Mouse (Mus musculus) stomach, embryonic 15.5 days (tissue): ENCODE measurements at regions not wholly inside any gene's neighbourhood (a gene's known extent, or its start where the extent isn't known, plus 50 kb on each side); places are given as distances from the start of the nearest gene placed in this dataset.
"Not testable (repeated sequence)": the region's sequence is repeated elsewhere in the genome, so short reads cannot be mapped to it uniquely, and the experiment has no call there.

ENCODE experiments used
- ATAC-seq: fragments of 200-750 bp; cut with Nextera tagmentation; 2 replicates; pipeline ENCODE4 v1.8.0; 2017; ENCODE audit warnings: low read depth, moderate number of reproducible peaks, moderate TSS enrichment; ENCODE audit not compliant: insufficient read depth, low FRiP score
- H3K27ac ChIP-seq: fragments of 300-500 bp; sonication (generic); 2 replicates; pipeline ENCODE4 v1.5.1; 2015; ENCODE audit warnings: mild to moderate bottlenecking, inconsistent platforms
- H3K27me3 ChIP-seq: fragments of 300-500 bp; sonication (generic); replicated peaks from 2 replicates; pipeline ENCODE4 v1.6.1; 2015; ENCODE audit warnings: inconsistent platforms
- H3K36me3 ChIP-seq: fragments of 300-500 bp; sonication (generic); 2 replicates; pipeline ENCODE4 v1.6.1; 2015; ENCODE audit warnings: inconsistent platforms
- H3K4me1 ChIP-seq: fragments of 300-500 bp; sonication (generic); 2 replicates; pipeline ENCODE4 v1.6.1; 2015; ENCODE audit warnings: inconsistent platforms
- H3K4me2 ChIP-seq: fragments of 300-500 bp; sonication (generic); 2 replicates; pipeline ENCODE4 v1.6.1; 2015; ENCODE audit warnings: mild to moderate bottlenecking, inconsistent platforms
- H3K4me3 ChIP-seq: fragments of 300-500 bp; sonication (generic); replicated peaks from 2 replicates; pipeline ENCODE4 v1.5.1; 2015; ENCODE audit warnings: inconsistent platforms
- H3K9ac ChIP-seq: fragments of 300-500 bp; sonication (generic); 2 replicates; pipeline ENCODE4 v1.6.1; 2015; ENCODE audit warnings: inconsistent platforms
- H3K9me3 ChIP-seq: fragments of 300-500 bp; sonication (generic); 2 replicates; pipeline ENCODE4 v1.6.1; 2016; ENCODE audit warnings: inconsistent platforms
- WGBS: fragments of 180-500 bp; shearing (Covaris S2); methylation state at CpG from one replicate; pipeline ENCODE4 v1.1.7; 2015; 5-methylcytosine and 5-hydroxymethylcytosine counted together

DNA sequence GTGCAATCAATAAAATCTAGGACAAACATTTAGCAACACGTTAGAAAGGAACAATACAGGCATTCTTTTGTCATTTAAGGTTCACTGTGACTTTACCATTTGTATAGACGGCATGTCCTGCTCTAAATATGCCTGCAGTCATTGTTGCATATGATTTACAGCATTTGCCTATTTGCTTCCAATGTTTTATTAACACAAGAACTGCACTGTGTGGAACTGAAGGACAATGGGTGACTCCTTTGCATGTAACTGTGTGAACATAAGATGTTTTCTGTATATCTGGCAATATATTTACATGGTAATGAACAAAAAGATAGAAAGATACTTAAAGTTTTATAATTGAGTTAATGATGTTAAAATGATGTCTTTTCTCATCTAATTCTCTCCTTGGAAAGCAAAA, 57.1 kb downstream of the Pou4f1 start:
- H3K27ac ChIP-seq, result no peak overlapping the region
- no peaks in the 10 kb centered on the region for H3K36me3 ChIP-seq
- no peaks in the 10 kb centered on the region for H3K4me1 ChIP-seq
- H3K27me3 ChIP-seq, result no peaks in the 10 kb centered on the region
- H3K4me3 ChIP-seq, result no peak overlapping the region
- no peak overlapping the region for H3K9ac ChIP-seq
- WGBS, result 24% methylated on average over 2 of the region's 2 CpGs
- H3K9me3 ChIP-seq, result no peaks in the 10 kb centered on the region
- ATAC-seq, result no peak
- no peak overlapping the region for H3K4me2 ChIP-seq

DNA sequence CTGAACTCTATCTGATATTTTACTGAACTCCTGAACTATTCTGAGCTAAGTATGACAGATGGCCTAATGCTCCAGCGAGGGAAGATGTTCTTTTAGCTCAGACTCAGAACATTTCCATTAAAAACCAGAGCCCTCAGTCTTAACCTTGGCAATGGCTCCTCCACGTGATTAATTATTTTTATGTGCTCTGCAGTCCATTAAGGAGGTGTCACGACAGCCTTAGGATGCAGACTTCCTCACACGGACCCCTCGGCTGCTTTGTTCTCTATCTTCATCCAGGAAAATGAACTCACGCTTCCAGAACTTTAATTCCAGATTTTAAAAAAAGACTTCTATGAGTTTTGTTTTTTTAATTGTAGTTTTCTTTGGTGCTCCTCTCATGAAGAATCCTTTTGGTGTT, 57.5 kb downstream of the Pou4f1 start:
- 26% methylated on average over 6 of the region's 6 CpGs for WGBS
- no peak for ATAC-seq
- Histone ChIP-seq H3K4me3 (no peak overlapping the region), H3K4me2 (no peak overlapping the region), H3K4me1 (no peaks in the 10 kb centered on the region), H3K27me3 (no peaks in the 10 kb centered on the region), H3K27ac (no peak overlapping the region), H3K9me3 (no peaks in the 10 kb centered on the region), H3K36me3 (no peaks in the 10 kb centered on the region), H3K9ac (no peak overlapping the region)

DNA sequence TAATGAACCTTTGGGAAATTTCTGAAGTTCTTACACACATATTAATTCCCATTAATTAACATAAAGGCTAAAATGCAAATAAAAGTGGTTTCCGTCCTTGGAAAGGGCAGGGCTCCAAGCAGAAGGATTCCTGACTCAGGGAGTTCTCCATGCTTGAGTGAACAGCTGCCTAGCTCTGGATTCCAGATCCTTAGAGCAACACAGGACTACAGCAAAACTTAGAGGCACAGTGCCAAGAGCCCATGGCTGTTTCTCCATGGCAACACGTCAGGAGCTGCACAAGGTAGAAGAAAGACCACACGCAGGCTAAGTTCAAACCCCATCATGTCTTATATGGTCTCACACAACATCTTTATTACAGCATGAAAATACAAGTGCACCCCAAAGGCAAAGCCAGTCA, 61.7 kb downstream of the Pou4f1 start:
- WGBS, result 75% methylated on average over 3 of the region's 3 CpGs
- no peak overlapping the region for H3K4me3 ChIP-seq
- H3K9ac ChIP-seq, result no peak overlapping the region
- no peaks in the 10 kb centered on the region for H3K4me1 ChIP-seq
- H3K36me3 ChIP-seq, result no peaks in the 10 kb centered on the region
- no peak for ATAC-seq
- H3K9me3 ChIP-seq, result no peaks in the 10 kb centered on the region
- no peaks in the 10 kb centered on the region for H3K27me3 ChIP-seq
- no peak overlapping the region for H3K27ac ChIP-seq
- no peak overlapping the region for H3K4me2 ChIP-seq

DNA sequence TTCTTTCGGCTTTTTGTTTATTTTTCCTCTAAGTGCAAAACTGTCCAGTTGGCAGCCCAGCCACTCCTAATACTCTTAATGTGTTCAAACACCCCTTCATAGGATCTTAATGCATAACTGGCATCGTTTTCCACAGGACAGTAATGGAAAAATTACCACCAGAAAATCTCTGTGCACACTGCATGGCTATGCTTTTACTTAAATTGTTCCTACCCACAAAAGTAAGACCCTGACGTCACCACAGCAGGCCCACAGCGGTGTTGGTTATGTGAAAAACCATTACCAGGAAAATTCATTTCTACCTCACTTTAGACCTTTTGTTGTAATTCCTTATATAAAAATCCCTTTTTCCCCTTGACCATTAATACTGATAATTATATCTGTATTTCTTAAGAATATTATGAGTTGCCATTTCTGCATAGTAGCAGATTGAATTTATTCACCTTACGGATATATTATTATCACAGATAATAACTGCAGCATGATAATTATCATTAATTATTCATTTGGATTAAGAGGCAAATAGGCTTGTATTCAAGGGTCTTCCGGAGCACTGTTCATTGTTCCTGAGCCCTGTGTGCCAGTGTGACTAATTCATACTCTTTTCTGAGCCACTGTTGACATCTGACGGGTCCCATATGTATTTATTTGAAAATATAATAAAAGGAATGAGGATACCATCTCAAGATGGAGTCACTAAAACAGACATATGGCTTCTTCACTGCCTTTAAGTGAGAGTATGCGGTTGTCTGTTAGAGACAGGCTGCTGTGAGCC, 78.3 kb downstream of the Pou4f1 start:
- ATAC-seq, result no peak

DNA sequence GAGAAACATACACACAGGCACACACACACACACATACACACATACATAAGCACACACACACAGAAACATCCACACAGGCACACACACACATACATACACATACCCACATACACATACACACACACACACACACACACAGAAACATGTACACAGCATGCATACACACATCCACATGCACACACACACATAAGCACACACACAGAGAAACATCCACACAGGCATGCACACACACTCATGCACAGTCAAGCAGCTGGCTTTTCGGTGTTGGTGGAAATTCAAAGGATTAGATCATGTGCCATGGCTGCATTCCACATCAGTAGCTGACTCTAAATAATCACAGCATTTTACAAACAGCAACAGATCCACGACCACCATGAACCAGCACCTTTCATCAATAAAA, 78.9 kb downstream of the Pou4f1 start:
- no peak for ATAC-seq
- H3K9ac ChIP-seq, result no peak overlapping the region
- H3K27me3 ChIP-seq, result no peaks in the 10 kb centered on the region
- no peak overlapping the region for H3K4me2 ChIP-seq
- no peaks in the 10 kb centered on the region for H3K36me3 ChIP-seq
- no peaks in the 10 kb centered on the region for H3K9me3 ChIP-seq
- no peak overlapping the region for H3K27ac ChIP-seq
- no peak overlapping the region for H3K4me3 ChIP-seq
- WGBS, result 58% methylated on average over 2 of the region's 2 CpGs
- no peaks in the 10 kb centered on the region for H3K4me1 ChIP-seq

More for the DNA sequence above, 78.3 kb downstream of the Pou4f1 start:
- H3K9me3 ChIP-seq, result no peaks in the 10 kb centered on the region
- no peaks in the 10 kb centered on the region for H3K4me1 ChIP-seq
- WGBS, result 80% methylated on average over 8 of the region's 8 CpGs
- H3K27ac ChIP-seq, result no peak overlapping the region
- no peaks in the 10 kb centered on the region for H3K27me3 ChIP-seq
- H3K4me2 ChIP-seq, result no peak overlapping the region
- H3K36me3 ChIP-seq, result no peaks in the 10 kb centered on the region
- H3K4me3 ChIP-seq, result no peak overlapping the region
- H3K9ac ChIP-seq, result no peak overlapping the region

DNA sequence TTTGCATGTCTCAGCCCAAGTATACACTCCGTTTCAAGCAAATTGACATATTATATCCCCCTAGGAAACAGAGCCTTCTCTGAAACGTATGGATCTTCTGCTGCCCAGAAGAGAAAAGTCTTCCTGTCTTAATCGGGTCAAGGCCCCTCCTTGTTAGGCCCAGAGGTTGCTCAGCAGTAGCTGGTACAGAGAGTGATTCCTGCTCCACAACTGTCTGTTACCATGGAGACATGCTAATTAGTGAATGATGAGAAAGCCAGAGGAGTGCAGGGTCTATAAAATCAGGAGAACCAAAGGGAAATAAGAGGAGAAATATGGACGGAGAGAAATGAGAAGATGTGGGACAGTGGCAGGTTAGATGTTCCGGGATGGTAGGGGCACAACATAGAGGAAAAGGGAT, 86.8 kb downstream of the Pou4f1 start:
- no peak for ATAC-seq

DNA sequence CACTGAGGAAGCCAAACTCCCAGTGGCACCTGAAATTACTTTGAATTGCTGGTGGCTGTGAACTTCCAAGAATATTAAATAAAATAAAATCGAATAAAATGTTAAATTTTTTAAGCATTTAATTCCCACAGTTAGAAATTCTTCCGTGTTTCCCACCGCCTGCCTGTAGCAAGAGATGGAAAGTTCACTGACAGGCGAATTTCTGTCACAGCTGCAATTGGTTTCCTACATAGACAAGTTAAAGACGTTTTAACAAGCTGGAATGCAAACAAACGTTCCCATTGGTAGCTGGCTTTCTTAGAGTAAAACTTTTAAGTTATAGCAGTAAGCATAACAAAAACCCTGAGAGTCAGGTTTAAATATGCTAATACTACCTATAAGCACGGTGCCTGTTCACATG, 95.0 kb downstream of the Pou4f1 start:
- Histone ChIP-seq H3K27me3 (no peaks in the 10 kb centered on the region), H3K9ac (no peak overlapping the region), H3K36me3 (no peaks in the 10 kb centered on the region), H3K27ac (no peak overlapping the region), H3K4me2 (no peak overlapping the region), H3K4me1 (no peaks in the 10 kb centered on the region), H3K4me3 (no peak overlapping the region), H3K9me3 (no peaks in the 10 kb centered on the region)
- 43% methylated on average over 7 of the region's 7 CpGs for WGBS
- no peak for ATAC-seq

More for the DNA sequence above, 86.8 kb downstream of the Pou4f1 start:
- 73% methylated on average over 5 of the region's 5 CpGs for WGBS
- Histone ChIP-seq H3K27ac (no peak overlapping the region), H3K4me3 (no peak overlapping the region), H3K9me3 (no peaks in the 10 kb centered on the region), H3K9ac (no peak overlapping the region), H3K27me3 (no peaks in the 10 kb centered on the region), H3K4me1 (no peaks in the 10 kb centered on the region), H3K4me2 (no peak overlapping the region), H3K36me3 (no peaks in the 10 kb centered on the region)

DNA sequence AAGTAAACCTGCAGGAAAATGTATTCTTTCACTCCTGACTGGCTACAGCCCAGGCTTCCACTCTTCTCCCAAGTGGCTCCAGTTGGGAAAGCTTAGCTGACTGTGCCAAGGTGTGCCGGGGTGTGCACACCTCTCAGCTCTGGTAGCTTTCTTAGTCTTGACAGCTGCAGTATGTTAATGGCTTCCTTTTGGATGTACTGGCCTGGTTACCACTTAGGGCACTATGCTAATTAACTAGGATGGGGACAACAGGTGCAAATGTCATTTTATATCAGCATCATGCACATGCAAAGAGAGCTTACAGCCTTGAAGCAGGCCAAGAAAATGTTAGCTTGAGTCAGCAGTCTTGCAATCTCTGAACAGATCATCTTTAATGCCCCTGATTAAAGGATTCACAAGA, 111.2 kb downstream of the Pou4f1 start:
- Histone ChIP-seq H3K36me3 (no peaks in the 10 kb centered on the region), H3K4me2 (no peak overlapping the region), H3K9ac (no peak overlapping the region), H3K9me3 (no peaks in the 10 kb centered on the region), H3K4me3 (no peak overlapping the region), H3K27ac (no peak overlapping the region), H3K27me3 (no peaks in the 10 kb centered on the region), H3K4me1 (no peaks in the 10 kb centered on the region)
- ATAC-seq, result no peak
- WGBS, result 82% methylated on average over 1 of the region's 1 CpGs

DNA sequence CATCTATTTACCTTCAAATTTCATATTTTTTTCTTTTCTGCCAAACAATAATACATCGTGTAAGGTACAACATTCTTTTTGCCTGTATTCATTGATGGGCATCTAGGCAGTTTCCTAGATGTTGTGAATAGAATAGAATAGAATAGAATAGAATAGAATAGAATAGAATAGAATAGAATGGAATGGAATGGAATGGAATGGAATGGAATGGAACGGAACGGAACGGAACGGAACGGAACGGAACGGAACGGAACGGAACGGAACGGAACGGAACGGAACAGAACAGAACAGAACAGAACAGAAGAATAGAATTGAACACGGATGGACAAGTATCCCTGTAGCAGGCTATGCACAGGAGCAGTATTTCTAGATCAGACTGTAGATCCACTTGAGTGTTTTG, 131.0 kb downstream of the Pou4f1 start:
- H3K27me3 ChIP-seq, H3K36me3 ChIP-seq, H3K4me3 ChIP-seq, H3K9ac ChIP-seq, H3K9me3 ChIP-seq, H3K4me1 ChIP-seq, H3K27ac ChIP-seq, H3K4me2 ChIP-seq, ATAC-seq: not testable (repeated sequence)
- WGBS, result 92% methylated on average over 15 of the region's 15 CpGs

DNA sequence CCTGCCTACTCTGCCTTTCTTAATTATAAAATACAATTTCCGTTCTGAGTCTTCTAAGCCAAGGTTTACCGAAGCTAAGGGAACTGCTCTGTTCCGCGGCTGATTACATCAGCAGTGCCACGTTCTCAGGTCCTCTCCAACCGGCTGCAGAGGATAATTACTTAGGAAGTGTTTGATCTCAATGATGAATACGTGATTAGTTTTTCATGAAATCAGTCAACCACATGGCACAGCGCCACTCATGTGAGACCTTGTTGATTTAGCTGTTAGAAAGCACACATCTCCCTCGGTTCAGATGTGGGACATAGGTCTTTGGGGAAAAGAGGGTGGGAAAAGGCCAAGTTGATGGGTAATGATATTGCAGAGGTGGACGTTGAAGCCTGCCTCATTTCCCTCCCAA, 141.7 kb downstream of the Pou4f1 start:
- Histone ChIP-seq H3K4me2 (no peak overlapping the region), H3K4me1 (no peaks in the 10 kb centered on the region), H3K36me3 (no peaks in the 10 kb centered on the region), H3K27ac (no peak overlapping the region), H3K4me3 (no peak overlapping the region), H3K27me3 (no peaks in the 10 kb centered on the region), H3K9me3 (no peaks in the 10 kb centered on the region), H3K9ac (no peak overlapping the region)
- WGBS, result 65% methylated on average over 10 of the region's 10 CpGs
- no peak for ATAC-seq

DNA sequence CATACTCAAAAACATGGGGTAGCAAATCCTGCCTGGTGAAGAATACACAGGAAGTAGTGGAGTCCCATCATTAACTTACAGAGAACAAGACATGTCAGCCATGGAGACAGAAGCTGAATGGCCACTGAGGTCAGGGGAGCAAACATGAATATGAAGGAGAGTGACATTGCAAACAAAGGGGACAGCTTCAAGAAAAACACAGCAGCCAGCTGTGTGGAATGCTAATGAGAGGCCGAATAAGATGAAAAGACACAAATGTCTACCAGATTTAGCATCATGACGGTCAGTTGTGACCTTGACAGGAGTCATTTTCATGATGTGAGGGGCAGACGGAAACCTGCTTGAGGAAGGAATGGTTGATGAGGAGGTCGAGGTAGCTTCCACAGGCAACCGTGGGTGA, 167.7 kb downstream of the Pou4f1 start:
- no peak for ATAC-seq
- H3K9me3 ChIP-seq, result no peaks in the 10 kb centered on the region
- H3K4me2 ChIP-seq, result no peak overlapping the region
- no peaks in the 10 kb centered on the region for H3K4me1 ChIP-seq
- no peak overlapping the region for H3K27ac ChIP-seq
- H3K36me3 ChIP-seq, result no peaks in the 10 kb centered on the region
- WGBS, result 73% methylated on average over 5 of the region's 5 CpGs
- no peak overlapping the region for H3K9ac ChIP-seq
- H3K27me3 ChIP-seq, result no peaks in the 10 kb centered on the region
- no peak overlapping the region for H3K4me3 ChIP-seq

DNA sequence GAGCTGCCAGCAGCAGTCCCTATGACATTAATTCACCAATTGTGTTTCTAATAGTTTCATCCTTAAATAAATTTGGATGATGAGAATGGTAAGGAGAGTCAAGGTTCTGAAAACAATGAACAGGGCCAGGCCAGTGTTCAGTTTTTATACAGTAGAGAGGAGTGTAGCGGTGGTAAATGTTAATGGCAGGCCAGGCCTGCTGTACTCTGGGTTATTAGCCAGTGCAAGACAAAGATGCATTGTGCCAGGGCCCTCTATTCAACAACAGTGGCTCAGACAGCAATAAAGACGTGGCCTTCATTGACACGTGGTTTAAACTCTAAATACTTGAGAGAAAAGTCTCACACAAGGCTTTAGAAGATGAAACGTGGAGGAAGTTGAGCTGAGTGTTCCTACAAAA, 169.5 kb downstream of the Pou4f1 start:
- no peak overlapping the region for H3K27ac ChIP-seq
- no peak overlapping the region for H3K4me2 ChIP-seq
- 45% methylated on average over 4 of the region's 4 CpGs for WGBS
- no peak overlapping the region for H3K9ac ChIP-seq
- no peaks in the 10 kb centered on the region for H3K27me3 ChIP-seq
- no peaks in the 10 kb centered on the region for H3K9me3 ChIP-seq
- no peaks in the 10 kb centered on the region for H3K4me1 ChIP-seq
- no peak for ATAC-seq
- H3K36me3 ChIP-seq, result no peaks in the 10 kb centered on the region
- no peak overlapping the region for H3K4me3 ChIP-seq
